ENCODE assay signal across 8 mouse cellular contexts in the genomic region with DNA sequence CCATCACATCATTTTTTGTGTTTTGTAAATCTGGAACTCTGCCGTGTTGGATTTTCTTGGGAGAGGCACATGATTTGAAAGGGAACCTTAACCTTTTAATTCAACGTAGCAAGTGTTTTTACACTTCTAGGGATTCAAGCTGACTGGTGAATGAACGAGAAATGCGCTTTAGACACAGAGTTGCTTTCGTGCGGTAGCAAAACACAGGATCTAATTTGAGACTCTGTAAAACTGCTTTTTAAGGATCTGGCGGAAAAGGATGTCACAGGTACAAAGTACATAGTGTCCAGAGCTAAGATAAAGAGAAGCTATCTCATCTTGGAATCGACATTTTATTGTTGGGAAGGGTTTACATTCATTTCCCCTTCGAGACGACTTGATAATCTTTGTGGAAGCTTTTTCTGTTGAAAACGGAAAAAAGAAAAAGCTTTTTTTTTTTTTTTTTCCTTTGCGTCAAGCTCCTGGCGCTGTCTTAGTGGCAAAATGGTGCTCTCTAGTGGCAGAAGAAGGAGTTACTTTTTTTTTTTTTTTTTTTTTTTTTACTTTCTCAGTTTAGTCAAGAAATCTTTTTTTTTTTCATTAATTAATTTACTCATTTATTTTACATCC. TPM values are rescaled to one million over a fixed set of nuclear protein-coding genes. Genes with fewer than 3 reads are reported as not detected.
DNase-seq lines count a peak whose midpoint lies in the region; ATAC-seq and TF ChIP-seq lines count a peak whose summit lies in the region.

No protein-coding gene starts in this region.

- peaks cover 9% of the 10 kb centered on the region; the same call in 1 of the 2 replicates for H3K4me1 ChIP-seq in kidney, embryonic 15.5 days
- 0 out of 2 replicates have a peak, but pooled peaks cover 4% of the 10 kb centered on the region for H3K4me1 ChIP-seq in forebrain, embryonic 16.5 days (replicated peaks; ENCODE audit: control insufficient read depth, insufficient read depth, low read length)
- H3K4me1 ChIP-seq in midbrain, embryonic 11.5 days (ENCODE audit: control insufficient read depth, insufficient read depth, low read length), result no peaks in the 10 kb centered on the region

- DNase-seq in kidney, postnatal 25 days, result no peak
- DNase-seq in Patski (ENCODE audit: low read depth, low spot score), result no peak
- no peak for DNase-seq in midbrain, embryonic 11.5 days (ENCODE audit: low spot score, missing footprints)
- no peak for DNase-seq in spleen, postnatal 36 days (ENCODE audit: low spot score in 2 of 2)
- no peak for DNase-seq in gastrocnemius, postnatal 10 days
- DNase-seq in cerebellum, adult 11 months, result no peak

- no peaks in the 10 kb centered on the region for H3K36me3 ChIP-seq in kidney, embryonic 15.5 days
- no peaks in the 10 kb centered on the region for H3K36me3 ChIP-seq in forebrain, embryonic 16.5 days (ENCODE audit: control insufficient read depth, insufficient read depth)
- H3K36me3 ChIP-seq in midbrain, embryonic 11.5 days (ENCODE audit: control insufficient read depth, insufficient read depth, low read length), result no peaks in the 10 kb centered on the region

- no peaks in the 10 kb centered on the region for H3K27me3 ChIP-seq in kidney, embryonic 15.5 days
- H3K27me3 ChIP-seq in Patski, result no peaks in the 10 kb centered on the region
- no peaks in the 10 kb centered on the region for H3K27me3 ChIP-seq in forebrain, embryonic 16.5 days (replicated peaks; ENCODE audit: control insufficient read depth, insufficient read depth, low read length)
- H3K27me3 ChIP-seq in midbrain, embryonic 11.5 days (ENCODE audit: control insufficient read depth, insufficient read depth, low read length), result no peaks in the 10 kb centered on the region

- CTCF ChIA-PET in Patski (lab: Charles Lee), result interaction anchor here (0.7 to 2.1 kb wide), 14 partner anchors 11 to 578 kb away, joined by 3 to 12 read pairs (median 4); a partner anchor contains a TSS

- H3K4me3 ChIP-seq in kidney, embryonic 15.5 days (replicated peaks), result peak overlapping the region; percentile 32
- peak overlapping the region; percentile 24 for H3K4me3 ChIP-seq in forebrain, embryonic 16.5 days (replicated peaks; ENCODE audit: low read length)
- no peak overlapping the region for H3K4me3 ChIP-seq in midbrain, embryonic 11.5 days (ENCODE audit: low read depth, low read length)

- 16% methylated on average over 13 of the region's 13 CpGs for WGBS in kidney, embryonic 15.5 days
- WGBS in forebrain, embryonic 16.5 days, result 12% methylated on average over 13 of the region's 13 CpGs
- WGBS in midbrain, embryonic 11.5 days, result 27% methylated on average over 13 of the region's 13 CpGs

- 0 out of 2 replicates have a peak overlapping the region, but pooled peaks have one; percentile 1 for H3K9ac ChIP-seq in kidney, embryonic 15.5 days
- peak overlapping the region; percentile 4; the same call in 1 of the 2 replicates for H3K9ac ChIP-seq in forebrain, embryonic 16.5 days (replicated peaks; ENCODE audit: low read depth, low read length)
- H3K9ac ChIP-seq in midbrain, embryonic 11.5 days (ENCODE audit: low read length), result peak overlapping the region; percentile 11; the same call in 1 of the 2 replicates

- POLR2A ChIA-PET in Patski (lab: Charles Lee), result interaction anchor here (0.6 to 1.0 kb wide), 7 partner anchors 20 to 473 kb away, joined by 3 to 7 read pairs (median 4); no protein-coding TSS in a partner anchor

- in situ Hi-C loops in Patski (cut with MboI; ENCODE audit: low pct_unique_long_range_greater_than_20kb), result loop anchor here (5.0 to 25.0 kb wide), 2 partner anchors 445 to 580 kb away; a partner anchor contains a TSS

- TF ChIP-seq CTCF in Patski (IDR thresholded peaks at IDR 0.05), result peak; percentile 20

- H3K4me2 ChIP-seq in kidney, embryonic 15.5 days, result peak overlapping the region; percentile 56
- peak overlapping the region; percentile 49 for H3K4me2 ChIP-seq in forebrain, embryonic 16.5 days (ENCODE audit: low read length)
- peak overlapping the region; percentile 35 for H3K4me2 ChIP-seq in midbrain, embryonic 11.5 days

- no peaks in the 10 kb centered on the region for H3K9me3 ChIP-seq in kidney, embryonic 15.5 days (replicated peaks)
- H3K9me3 ChIP-seq in forebrain, embryonic 16.5 days (ENCODE audit: control insufficient read depth, low read length), result no peaks in the 10 kb centered on the region
- H3K9me3 ChIP-seq in midbrain, embryonic 11.5 days (ENCODE audit: control insufficient read depth, low read length), result no peaks in the 10 kb centered on the region

- ATAC-seq in kidney, embryonic 15.5 days (replicated peaks; ENCODE audit: low FRiP score), result no peak
- no peak for ATAC-seq in Patski
- no peak for ATAC-seq in forebrain, embryonic 16.5 days
- ATAC-seq in midbrain, embryonic 11.5 days (ENCODE audit: low FRiP score), result no peak

- H3K27ac ChIP-seq in kidney, embryonic 15.5 days, result peak overlapping the region; percentile 41; the same call in 1 of the 2 replicates
- H3K27ac ChIP-seq in forebrain, embryonic 16.5 days (ENCODE audit: low read length), result no peak overlapping the region
- no peak overlapping the region for H3K27ac ChIP-seq in midbrain, embryonic 11.5 days (ENCODE audit: low read depth, low read length)

RNA-seq across cellular contexts. Expression of a gene that starts 23.6 kb away (rescaled TPM):
- polyA plus RNA-seq in kidney, embryonic 15.5 days (2015; fragmentation: Nextera tagmentation; extraction: Ambion mirVana), result 3.9 and 5.3 TPM in 2 replicates
- not detected for polyA plus RNA-seq in Patski (2021)
- 0.17 and 0.33 TPM in 2 replicates for polyA plus RNA-seq in forebrain, embryonic 16.5 days (2015; fragmentation: Nextera tagmentation; extraction: Ambion mirVana)
- polyA plus RNA-seq in midbrain, embryonic 11.5 days (2014; fragmentation: Nextera tagmentation; extraction: Ambion mirVana), result 0.70 and 0.81 TPM in 2 replicates
- total RNA-seq in gastrocnemius, postnatal 10 days (2021), result 1 to 10 TPM; 2.8 to 4.2 TPM
